Mouse (Mus musculus) heart, adult 2 months (tissue): Measurements from ENCODE around the gene Hspb11.

Experiments used
- CTCF ChIP-seq: fragments of 200-600 bp; IDR thresholded peaks from 2 replicates; pipeline ENCODE4 v1.8.1; 2022; ENCODE audit warnings: antibody characterized with exemption, mild to moderate bottlenecking, moderate library complexity
- EP300 ChIP-seq: fragments of 200-500 bp; IDR thresholded peaks from 2 replicates; pipeline ENCODE4 v1.6.1; 2011; ENCODE audit warnings: low read depth, low read length, control low read depth; ENCODE audit not compliant: insufficient read depth
- POLR2A ChIP-seq: fragments of 200-500 bp; IDR thresholded peaks from 2 replicates; pipeline ENCODE4 v1.6.1; 2011; ENCODE audit warnings: mild to moderate bottlenecking, low read depth, low read length, control low read depth; ENCODE audit not compliant: insufficient read depth

- no peak for TF ChIP-seq POLR2A
- no peak for TF ChIP-seq CTCF
- no peak for TF ChIP-seq EP300
Observed at GRCm38 (mm10) chr4:107211936-107212335, 41.5 kb upstream of the Hspb11 start.
